Mouse (Mus musculus) left cerebral cortex, adult 8-10 months (tissue): ENCODE results near the gene Clp1. TPM values are rescaled to one million over a fixed set of nuclear protein-coding genes. Genes with fewer than 3 reads are reported as not detected.

Experiments used
- DNase-seq, 2 experiments: peaks; one replicate each; pipeline ENCODE4 v3.0.0; 2022; ENCODE audit warnings: low spot score in 2 of 2
- microRNA-seq, 2 experiments: library from miRNA; unstranded; fragments of <30 nt; microRNA quantifications; one replicate each; pipeline ENCODE4 v1.2.0; 2022
- total RNA-seq, 4 experiments: library from RNA; stranded (reverse); gene quantifications; 2 replicates each; pipeline ENCODE4 v1.2.4; 2022

Gene Clp1
- total RNA-seq, 4 experiments from 2014 or later = 9.1 to 11.1 (median 10.3) TPM

DNA sequence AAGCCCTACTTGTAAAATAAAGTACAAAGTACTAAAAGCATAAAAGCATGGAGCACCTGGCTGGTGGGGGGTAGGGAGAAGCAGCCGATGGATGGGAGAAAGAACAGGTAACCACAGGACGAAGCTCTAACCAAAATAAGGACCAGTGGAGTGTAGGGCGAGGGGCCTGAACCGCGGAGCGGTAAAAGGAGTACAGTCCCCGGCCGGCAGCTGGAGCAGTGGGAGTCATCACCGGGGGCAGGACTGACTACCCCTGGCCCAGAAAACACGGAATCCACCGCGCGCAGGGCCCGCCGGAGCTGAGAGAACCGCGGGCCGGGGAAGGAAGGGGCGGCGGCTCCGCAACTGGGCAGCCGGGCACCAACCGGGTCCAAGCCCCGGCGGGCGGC is 12.7 kb downstream of the Clp1 start:
- DNase-seq = peak in 1 of 2 experiments; percentile 24

DNA sequence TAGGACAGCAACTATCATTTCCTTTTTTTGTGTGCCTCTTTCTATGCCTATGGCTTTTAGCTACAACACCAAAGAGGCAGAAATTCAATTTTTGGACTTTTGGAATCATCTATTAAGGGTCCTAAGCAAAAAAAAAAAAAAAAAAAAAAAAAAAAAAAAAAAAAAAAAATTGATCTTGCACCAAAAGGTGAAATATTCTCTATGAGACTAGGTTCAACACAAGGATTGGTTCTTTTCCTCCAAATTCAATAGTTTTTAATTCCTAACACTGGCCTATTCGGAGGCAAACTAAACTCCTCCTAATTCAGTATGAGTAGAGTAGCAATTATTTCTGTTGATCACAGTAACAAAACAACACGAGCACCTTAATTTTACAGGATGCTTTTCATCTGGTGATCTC is 15.3 kb downstream of the Clp1 start:
- DNase-seq = no peak

DNA sequence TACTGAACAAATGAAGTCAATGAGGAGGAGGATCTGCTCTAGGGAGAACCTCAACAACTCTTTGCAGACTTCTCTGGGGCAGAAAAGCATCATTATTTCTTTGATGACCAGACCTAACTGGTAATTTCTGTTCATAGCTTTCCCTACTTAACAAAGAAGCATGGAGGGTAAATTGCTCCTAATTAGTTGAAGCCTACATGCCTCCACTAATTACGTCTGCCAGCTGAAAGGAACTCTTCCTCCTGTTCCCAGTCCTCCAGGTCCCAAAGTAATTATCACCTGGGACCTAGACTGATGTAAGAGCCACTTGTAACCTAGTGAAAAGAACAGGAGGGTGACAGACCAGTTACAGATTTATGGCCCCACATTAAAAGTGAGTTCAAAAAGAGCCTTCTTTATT is 19.6 kb downstream of the Clp1 start:
- no peak for DNase-seq

DNA sequence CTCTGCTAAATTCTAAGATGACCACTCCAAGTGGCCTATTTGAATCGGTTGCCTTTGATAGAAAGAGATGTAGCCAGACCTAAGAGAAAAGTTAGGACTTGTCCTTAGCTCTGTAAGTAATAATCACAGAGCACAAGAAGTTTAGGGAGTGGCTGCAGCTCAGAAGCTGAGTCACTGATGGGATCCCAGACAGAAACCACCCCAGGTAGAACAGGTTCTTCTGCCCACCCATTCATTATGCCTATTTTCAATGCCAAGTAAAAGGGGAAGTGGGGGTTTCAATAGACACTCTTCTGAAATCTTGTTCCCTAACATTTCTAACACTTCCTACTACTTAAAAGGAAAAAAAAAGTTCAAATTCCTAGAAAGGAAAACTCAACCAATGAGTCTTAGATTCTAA is 21.9 kb downstream of the Clp1 start:
- no peak for DNase-seq

DNA sequence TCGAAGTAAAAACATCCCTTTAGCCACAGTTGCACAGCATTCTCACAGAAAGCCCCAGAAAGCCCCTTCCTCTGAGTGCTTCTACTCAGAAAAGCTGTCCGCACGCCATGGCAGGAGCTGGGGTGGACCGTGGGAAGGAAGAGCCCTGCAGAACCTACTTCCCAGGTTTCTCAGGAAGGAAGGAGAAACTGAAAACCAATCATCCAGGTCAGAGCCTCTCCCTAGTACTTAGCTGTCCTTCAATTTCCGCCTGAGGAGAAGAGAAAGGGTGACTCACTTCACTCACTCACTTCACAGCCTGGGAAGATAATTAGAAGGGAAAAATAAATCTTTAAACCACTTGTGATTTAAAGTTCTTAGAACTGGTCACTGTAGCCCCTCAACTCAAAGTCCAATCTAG is 22.8 kb downstream of the Clp1 start:
- DNase-seq = no peak

DNA sequence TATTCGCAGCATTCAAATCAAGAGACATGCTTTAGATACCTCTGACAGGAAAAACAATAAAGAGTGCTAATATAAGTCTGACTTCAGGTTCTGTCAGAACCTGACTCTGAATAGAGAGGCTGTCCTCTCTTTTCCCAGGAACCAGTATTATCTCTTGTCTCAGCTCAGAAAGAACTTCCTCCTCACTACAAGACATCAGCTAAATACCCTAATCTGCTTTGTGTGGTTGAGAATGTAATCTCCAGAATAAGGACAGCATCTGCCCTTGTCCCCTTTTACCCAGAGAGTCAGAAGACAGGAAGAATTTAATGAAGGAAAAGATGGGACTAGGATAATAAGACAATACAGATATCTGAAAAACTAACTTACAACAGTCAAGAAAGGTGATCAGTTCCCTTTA is 23.7 kb downstream of the Clp1 start:
- DNase-seq = no peak

DNA sequence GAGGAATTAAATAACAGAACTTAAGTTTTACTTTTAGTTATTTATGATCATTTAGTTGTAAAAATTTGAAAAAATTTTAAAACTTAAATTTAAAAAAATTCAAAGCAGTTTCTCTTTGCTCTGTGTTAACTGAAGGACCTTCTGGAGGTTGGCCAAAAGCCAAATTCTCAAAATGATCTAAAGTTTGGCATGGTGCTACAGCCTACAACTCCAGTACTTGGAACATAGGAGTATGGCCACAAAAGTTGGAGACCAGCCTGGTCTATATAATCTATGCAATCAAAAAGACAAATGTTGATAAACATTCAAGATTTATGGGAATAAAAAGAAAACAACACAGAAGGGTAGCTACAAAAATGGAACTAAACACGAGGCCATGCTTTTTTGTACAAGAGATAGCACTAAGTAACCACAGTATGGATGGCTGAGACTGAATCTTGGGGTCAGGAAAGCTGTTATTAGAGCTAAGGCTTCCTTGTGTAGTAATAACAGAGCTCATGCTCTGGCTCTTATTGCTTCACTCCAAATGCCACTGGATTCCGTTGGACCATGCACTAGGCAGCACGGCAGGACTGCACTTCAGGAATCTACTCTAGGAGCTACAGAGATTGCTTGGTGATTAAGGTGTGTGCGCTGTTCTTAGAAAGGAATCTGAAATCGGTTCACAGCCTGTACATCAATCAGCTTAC is 32.0 kb downstream of the Clp1 start:
- no peak for DNase-seq

DNA sequence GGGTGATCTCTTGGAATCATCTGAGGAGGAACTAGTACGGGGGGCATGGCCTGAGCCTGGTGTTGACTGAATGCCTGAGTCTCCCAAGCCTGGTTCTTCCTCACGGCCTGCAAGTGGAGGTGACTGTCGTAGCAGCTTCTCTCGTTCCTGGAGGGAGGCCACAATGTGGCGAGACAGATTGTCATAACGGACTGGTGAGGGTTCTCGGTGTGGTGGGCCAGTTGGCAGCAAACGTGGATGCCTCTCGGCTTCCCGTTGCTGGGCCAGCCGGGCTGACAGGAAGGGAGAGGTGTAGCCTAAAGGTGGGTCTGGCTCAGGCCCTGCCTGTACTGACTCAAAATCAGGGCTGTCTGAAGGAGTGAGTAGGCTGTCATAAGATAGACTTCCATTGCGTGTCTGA is 37.1 kb downstream of the Clp1 start:
- no peak for DNase-seq

DNA sequence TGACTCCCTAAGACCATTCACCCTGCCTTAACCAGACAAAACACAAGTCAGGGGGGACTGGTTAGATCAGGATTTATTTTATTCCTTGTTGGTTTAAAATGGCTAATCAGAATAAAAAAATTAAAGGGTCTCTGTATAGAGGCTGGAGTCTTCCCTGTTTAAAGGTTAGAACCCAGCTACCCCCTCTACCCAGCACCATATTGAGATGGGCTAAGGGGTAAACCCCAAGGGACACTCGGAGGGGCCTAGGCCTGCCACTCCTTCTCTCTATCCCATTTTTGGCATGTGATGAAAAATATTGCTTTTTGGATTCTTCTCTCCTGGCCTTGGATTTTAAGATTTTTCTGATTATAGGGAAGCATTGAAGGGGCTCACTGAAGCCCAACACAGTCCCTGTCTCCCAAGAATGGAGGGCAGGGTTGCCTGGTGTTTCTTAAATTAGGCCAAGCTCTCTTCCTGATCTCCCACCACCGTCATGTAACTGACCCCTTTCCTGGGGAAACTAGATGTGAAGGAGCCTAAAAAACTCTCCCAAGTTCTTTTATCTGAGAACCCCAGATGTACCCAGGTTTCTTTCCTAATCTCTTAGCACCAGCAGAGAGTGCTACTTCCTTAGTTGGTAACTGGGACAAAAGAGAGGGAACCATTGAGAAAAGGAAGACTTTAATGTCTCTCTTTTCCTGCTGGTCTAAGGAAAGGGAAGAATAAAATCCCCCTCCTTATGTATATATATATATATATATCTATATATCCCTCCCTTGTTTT is 38.9 kb downstream of the Clp1 start:
- DNase-seq = no peak

DNA sequence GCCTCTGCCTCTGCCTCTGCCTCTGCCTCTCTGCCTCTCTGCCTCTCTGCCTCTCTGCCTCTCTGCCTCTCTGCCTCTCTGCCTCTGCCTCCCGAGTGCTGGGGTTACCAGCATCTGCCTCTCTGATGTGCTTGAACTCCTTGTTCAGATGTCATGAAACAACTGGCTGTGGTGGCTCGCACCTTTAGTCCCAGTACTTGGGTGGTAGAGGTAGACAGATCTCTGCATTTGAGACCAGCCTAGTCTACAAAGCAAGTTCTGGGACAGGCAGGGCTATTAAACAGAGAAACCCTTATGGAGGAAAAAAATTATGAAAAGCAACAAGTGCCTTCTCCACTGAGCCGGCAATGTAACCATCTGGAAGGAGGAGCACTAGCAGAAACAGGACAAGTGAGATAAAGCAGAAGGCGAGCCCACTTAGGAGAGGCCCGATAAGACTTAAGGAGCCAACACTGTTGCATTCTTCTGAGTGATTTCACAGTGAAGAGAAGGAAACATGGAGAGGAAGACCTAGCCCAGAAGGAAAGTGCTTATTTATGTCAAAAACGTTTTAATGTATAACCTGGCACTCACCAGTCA is 44.5 kb downstream of the Clp1 start:
- DNase-seq = no peak

DNA sequence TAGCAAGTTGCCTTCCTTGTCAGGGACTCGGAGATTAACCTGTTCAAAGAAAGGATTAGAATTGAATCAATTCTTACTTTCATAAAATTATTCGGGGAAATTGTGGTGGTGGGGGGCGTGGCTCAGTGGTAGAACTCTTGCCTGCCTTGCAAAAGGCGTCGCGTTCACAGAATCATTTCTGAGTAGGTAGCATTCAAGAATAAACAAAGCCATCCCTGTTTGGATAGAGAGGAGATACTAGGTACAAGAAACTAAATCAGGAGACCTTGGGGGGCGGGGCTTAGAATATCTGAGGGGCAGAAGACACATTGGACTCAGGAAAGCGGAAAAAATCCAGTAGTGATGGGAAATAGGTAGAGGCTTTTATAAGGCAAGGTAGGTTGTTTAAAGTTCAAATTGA is 48.1 kb downstream of the Clp1 start, which contains the start of gene Tmx2:
Gene Tmx2 (minus strand): TSS at position 125 of the 400 bp plus-strand sequence.
- DNase-seq = no peak

DNA sequence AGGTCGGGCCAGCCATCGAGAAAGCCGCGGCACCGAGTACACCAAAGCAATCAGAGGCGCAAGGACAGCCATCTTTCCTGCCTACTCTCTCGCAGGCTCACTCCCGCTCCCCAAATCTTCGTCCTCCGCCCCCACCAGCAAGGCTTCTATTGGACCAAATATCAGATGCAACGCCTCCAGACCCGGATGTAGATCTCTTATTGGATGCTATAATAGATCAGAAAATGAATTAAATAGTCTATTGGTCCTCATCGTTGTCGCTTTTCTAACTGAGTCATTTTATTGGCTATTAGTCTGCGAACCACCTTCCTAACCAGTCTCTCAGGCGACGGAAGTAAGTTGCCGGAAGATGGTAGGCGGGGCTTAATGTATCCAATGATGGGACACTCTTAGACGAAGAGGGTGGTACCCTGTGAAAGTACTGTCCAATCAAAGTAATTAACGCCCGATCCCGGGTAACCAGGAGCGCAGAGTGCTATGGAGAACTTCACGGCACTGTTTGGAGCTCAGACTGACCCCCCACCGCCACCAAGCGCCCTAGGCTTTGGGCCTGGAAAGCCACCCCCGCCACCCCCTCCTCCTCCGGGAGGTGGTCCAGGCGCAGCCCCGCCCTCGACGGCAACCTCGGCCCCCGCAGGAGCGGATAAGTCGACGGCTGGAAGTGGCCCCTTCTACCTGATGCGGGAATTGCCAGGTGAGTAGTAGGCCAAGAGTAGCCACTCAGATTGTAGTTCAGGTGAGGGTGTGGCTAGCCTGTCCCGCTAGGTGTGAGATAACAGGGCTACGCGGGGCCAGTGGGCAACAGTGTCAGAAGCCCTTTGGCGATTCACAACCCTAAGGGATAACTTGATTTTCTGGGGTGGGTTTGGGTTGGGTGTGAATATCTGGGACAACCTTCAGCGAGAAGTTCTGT is 48.9 kb downstream of the Clp1 start, which contains the start of the genes Gm28635 and Med19:
Gene Gm28635 (minus strand): TSS at position 74 of the 913 bp plus-strand sequence.
Gene Med19 (plus strand): TSS at position 435 of the 913 bp plus-strand sequence.
- peak; percentile 76 to 98 for DNase-seq

DNA sequence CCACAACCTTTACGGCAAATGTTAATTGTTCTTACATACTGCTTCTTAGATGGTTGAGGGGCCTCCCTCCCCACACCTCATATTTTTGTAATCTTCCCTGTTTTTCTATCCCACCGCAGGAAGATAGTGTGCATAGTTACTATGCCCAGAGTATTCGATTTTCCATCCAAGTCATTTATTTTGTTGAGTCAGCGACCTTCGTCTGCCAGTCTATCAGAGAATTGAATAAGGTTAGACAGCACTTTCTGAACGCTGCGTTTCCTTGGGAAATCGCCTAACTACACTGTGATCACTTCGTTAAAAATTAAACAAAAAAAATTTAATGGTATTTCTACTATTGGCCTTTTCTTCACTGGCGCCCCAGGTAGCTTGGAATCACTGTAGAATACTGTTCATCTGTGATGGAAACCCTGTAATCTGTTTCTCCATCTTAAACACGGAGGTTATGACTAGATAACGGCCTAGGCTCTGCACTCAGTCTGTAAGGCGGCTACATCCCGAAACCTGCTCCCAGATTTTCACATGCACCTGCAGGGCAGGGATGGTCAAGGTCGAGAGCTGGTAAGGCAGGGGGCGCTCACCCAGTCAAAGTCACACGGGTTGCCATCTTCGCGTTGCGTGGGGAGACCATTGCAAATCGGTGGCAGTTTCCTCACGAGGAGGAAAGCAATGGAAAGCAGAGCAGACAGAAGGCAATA is 49.7 kb downstream of the Clp1 start:
- no peak for DNase-seq

Small RNA genes within 50 kb of the gene (microRNA-seq; reads per million reads assigned to microRNA genes)
- gene Mir130a = 937 to 1,528 reads per million in 2 experiments

Other genes with a start within 250 kb of the Clp1 start
- gene Ctnnd1, start 76.6 kb downstream of the Clp1 start, total RNA-seq = 10 to 100 TPM; 57.2 to 69.1 (median 60.0) TPM
- not detected for gene Btbd18, start 68.3 kb downstream of the Clp1 start, total RNA-seq
- 10 to 100 TPM; 31.1 to 43.1 (median 34.4) TPM for gene Selenoh, start 56.6 kb downstream of the Clp1 start, total RNA-seq
- gene Gm28635, start 49.3 kb downstream of the Clp1 start, total RNA-seq = 1 to 10 TPM in 1 of 4 experiments, not detected in 3; 3.6 TPM
- gene Med19, start 48.9 kb downstream of the Clp1 start, total RNA-seq = 10 to 100 TPM; 31.6 to 37.0 (median 32.9) TPM
- 100 to 1,000 TPM; 243 to 260 (median 256) TPM for gene Tmx2, start 48.2 kb downstream of the Clp1 start, total RNA-seq
- 10 to 100 TPM; 38.3 to 42.1 (median 40.2) TPM for gene Zdhhc5, start 12.2 kb downstream of the Clp1 start, total RNA-seq
- gene Ypel4, start 6.7 kb upstream of the Clp1 start, total RNA-seq = 10 to 100 TPM; 67.7 to 77.9 (median 74.4) TPM
- gene Gm19426, start 16.3 kb upstream of the Clp1 start, total RNA-seq = 1 to 10 TPM in 2 of 4 experiments, under 1 TPM in 2; 0.89 to 2.3 (median 1.3) TPM
- gene Serping1, start 48.1 kb upstream of the Clp1 start, total RNA-seq = 1 to 10 TPM; 6.6 to 9.6 (median 7.8) TPM
- 1 to 10 TPM; 7.3 to 8.4 (median 7.6) TPM for gene Ube2l6, start 71.5 kb upstream of the Clp1 start, total RNA-seq
- gene Smtnl1, start 95.3 kb upstream of the Clp1 start, total RNA-seq = not detected
- gene Timm10, start 99.6 kb upstream of the Clp1 start, total RNA-seq = 10 to 100 TPM; 45.2 to 52.3 (median 46.5) TPM
- gene Slc43a1, start 111.5 kb upstream of the Clp1 start, total RNA-seq = under 1 TPM in 2 of 4 experiments, not detected in 2; 0.09 to 0.20 TPM
- gene Rtn4rl2, start 159.4 kb upstream of the Clp1 start, total RNA-seq = 10 to 100 TPM; 57.0 to 74.6 (median 70.2) TPM
- 1 to 10 TPM in 3 of 4 experiments, under 1 TPM in 1; 0.49 to 1.2 (median 1.0) TPM for gene Slc43a3, start 209.2 kb upstream of the Clp1 start, total RNA-seq